Mouse (Mus musculus) forebrain, embryonic 13.5 days (tissue): Measurements from ENCODE around the gene Tiparp. TPM values are rescaled to one million over a fixed set of nuclear protein-coding genes. Genes with fewer than 3 reads are reported as not detected.

ENCODE experiments used
- ATAC-seq: fragments of 200-750 bp; cut with Nextera tagmentation; 2 replicates; pipeline ENCODE4 v1.8.0; 2017
- H3K27ac ChIP-seq: fragments of 300-500 bp; sonication (generic); 2 replicates; pipeline ENCODE4 v1.5.1; 2015; ENCODE audit warnings: inconsistent platforms, mild to moderate bottlenecking, moderate library complexity
- H3K27me3 ChIP-seq: fragments of 300-500 bp; sonication (generic); 2 replicates; pipeline ENCODE4 v1.6.1; 2015; ENCODE audit warnings: mild to moderate bottlenecking, inconsistent platforms
- H3K36me3 ChIP-seq: fragments of 300-500 bp; sonication (generic); 2 replicates; pipeline ENCODE4 v1.6.1; 2015; ENCODE audit warnings: mild to moderate bottlenecking, inconsistent platforms; ENCODE audit not compliant: poor library complexity, severe bottlenecking
- H3K4me1 ChIP-seq: fragments of 300-500 bp; sonication (generic); 2 replicates; pipeline ENCODE4 v1.6.1; 2015; ENCODE audit warnings: inconsistent platforms
- H3K4me2 ChIP-seq: fragments of 300-500 bp; sonication (generic); 2 replicates; pipeline ENCODE4 v1.6.1; 2015; ENCODE audit warnings: inconsistent platforms, mild to moderate bottlenecking, moderate library complexity
- H3K4me3 ChIP-seq: fragments of 300-500 bp; sonication (generic); 2 replicates; pipeline ENCODE4 v1.5.1; 2015; ENCODE audit warnings: mild to moderate bottlenecking, inconsistent platforms
- H3K9ac ChIP-seq: fragments of 300-500 bp; sonication (generic); 2 replicates; pipeline ENCODE4 v1.6.1; 2015; ENCODE audit warnings: mild to moderate bottlenecking, inconsistent platforms
- H3K9me3 ChIP-seq: fragments of 300-500 bp; sonication (generic); replicated peaks from 2 replicates; pipeline ENCODE4 v1.6.1; 2016; ENCODE audit warnings: inconsistent platforms
- WGBS: fragments of 180-500 bp; shearing (Covaris S2); methylation state at CpG from one replicate; pipeline ENCODE4 v1.1.7; 2015; 5-methylcytosine and 5-hydroxymethylcytosine counted together
- polyA plus RNA-seq: library from polyadenylated mRNA; unstranded; fragments of >200 nt; fragmentation: Nextera tagmentation; extraction: Ambion mirVana; gene quantifications from 2 replicates; pipeline ENCODE4 v1.2.1, GENCODE M21; 2015

Tiparp gene
- polyA plus RNA-seq, 1 experiment from 2014 or later: 28.1 TPM

GRCm38 (mm10) chr3:65515751-65516150 lies 12.5 kb upstream of the Tiparp start:
- H3K9me3 ChIP-seq: no peaks in the 10 kb centered on the region
- no peak overlapping the region for H3K27ac ChIP-seq
- no peak overlapping the region for H3K4me3 ChIP-seq
- peaks cover 9% of the 10 kb centered on the region for H3K4me1 ChIP-seq
- no peak for ATAC-seq
- no peaks in the 10 kb centered on the region for H3K27me3 ChIP-seq
- WGBS: 86% methylated on average over 2 of the region's 2 CpGs
- no peaks in the 10 kb centered on the region for H3K36me3 ChIP-seq
- H3K9ac ChIP-seq: no peak overlapping the region
- H3K4me2 ChIP-seq: no peak overlapping the region

DNA sequence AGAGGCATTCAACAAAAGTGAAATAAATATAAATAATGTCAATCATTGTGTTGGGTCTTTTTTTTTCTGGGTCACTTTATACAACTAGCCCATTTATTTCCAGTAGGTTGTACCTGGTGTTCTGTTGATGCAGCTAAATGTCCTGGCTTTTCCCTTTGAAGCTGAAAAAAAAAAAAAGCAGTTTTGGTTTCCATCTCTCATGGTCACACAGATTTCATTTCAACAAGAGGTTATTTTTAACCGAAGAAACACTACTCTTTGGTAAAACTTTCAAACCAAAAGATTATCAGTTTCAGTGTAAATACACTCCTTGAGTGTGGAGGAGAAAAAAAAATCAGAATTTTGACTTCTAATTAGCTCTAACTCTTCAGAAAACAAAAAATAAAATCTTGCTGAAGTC lies 11.7 kb upstream of the Tiparp start:
- H3K27ac ChIP-seq: no peak overlapping the region
- no peak for ATAC-seq
- no peak overlapping the region for H3K9ac ChIP-seq
- 80% methylated on average over 1 of the region's 1 CpGs for WGBS
- H3K4me1 ChIP-seq: peaks cover 9% of the 10 kb centered on the region
- H3K4me2 ChIP-seq: no peak overlapping the region
- H3K9me3 ChIP-seq: no peaks in the 10 kb centered on the region
- no peak overlapping the region for H3K4me3 ChIP-seq
- H3K36me3 ChIP-seq: no peaks in the 10 kb centered on the region
- no peaks in the 10 kb centered on the region for H3K27me3 ChIP-seq

DNA sequence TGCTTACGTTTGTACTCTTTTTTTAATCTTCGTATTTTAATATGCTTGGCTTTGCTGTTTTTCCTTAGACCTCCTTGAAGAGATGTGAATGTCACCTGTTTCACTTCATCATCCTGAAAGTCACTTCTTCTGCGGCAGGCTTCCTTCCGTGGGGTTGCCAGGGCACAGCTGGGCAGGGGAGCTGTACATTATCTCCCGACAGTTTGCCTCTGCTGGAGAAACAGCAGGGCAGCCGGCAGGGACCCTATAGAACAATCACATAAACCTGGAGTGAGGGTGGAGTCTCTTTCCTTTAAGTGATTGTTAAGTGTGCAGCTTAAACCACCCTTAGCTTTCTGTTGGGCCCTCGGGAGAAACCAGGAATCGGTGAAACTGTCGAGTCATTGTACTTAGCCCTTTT lies 11.1 kb upstream of the Tiparp start:
- WGBS: 22% methylated on average over 9 of the region's 9 CpGs
- no peak for ATAC-seq
- no peak overlapping the region for H3K4me3 ChIP-seq
- H3K9me3 ChIP-seq: no peaks in the 10 kb centered on the region
- peaks cover 9% of the 10 kb centered on the region for H3K4me1 ChIP-seq
- no peak overlapping the region for H3K9ac ChIP-seq
- H3K27me3 ChIP-seq: no peaks in the 10 kb centered on the region
- no peak overlapping the region for H3K27ac ChIP-seq
- 0 out of 2 replicates have a peak overlapping the region, but pooled peaks have one; percentile 14 for H3K4me2 ChIP-seq
- no peaks in the 10 kb centered on the region for H3K36me3 ChIP-seq

GRCm38 (mm10) chr3:65517747-65518527 lies 10.3 kb upstream of the Tiparp start:
- Histone ChIP-seq H3K4me2 (peak overlapping the region; percentile 3; the same call in 1 of the 2 replicates), H3K36me3 (no peaks in the 10 kb centered on the region), H3K27ac (no peak overlapping the region), H3K4me1 (peaks cover 9% of the 10 kb centered on the region), H3K9ac (no peak overlapping the region), H3K9me3 (no peaks in the 10 kb centered on the region), H3K4me3 (no peak overlapping the region), H3K27me3 (no peaks in the 10 kb centered on the region)
- WGBS: 41% methylated on average over 13 of the region's 13 CpGs
- no peak for ATAC-seq

DNA sequence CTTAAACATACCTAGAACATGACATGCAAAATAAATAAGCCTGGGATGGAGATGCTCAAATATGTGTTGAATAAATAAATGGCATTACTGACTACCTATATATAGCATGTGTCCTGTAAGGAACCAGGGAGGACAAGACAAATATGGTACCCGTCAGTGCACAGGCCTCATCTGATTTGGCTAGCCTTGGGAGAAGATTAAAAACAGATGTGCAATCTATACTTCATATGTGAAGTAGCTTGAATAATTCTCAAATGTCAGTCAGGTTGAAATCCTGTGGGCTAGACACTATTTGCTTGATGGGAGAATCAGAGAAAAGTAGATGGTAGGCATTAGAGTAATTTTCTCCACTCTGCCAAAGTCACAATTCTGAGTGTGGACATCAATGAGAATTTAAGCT lies 6.8 kb upstream of the Tiparp start:
- no peak overlapping the region for H3K4me2 ChIP-seq
- no peak for ATAC-seq
- H3K27ac ChIP-seq: no peak overlapping the region
- no peak overlapping the region for H3K4me3 ChIP-seq
- 94% methylated on average over 1 of the region's 1 CpGs for WGBS
- no peaks in the 10 kb centered on the region for H3K9me3 ChIP-seq
- no peak overlapping the region for H3K9ac ChIP-seq
- peaks cover 9% of the 10 kb centered on the region for H3K4me1 ChIP-seq
- no peaks in the 10 kb centered on the region for H3K36me3 ChIP-seq
- no peaks in the 10 kb centered on the region for H3K27me3 ChIP-seq

GRCm38 (mm10) chr3:65523397-65523796 lies 4.8 kb upstream of the Tiparp start:
- Histone ChIP-seq H3K4me3 (no peak overlapping the region), H3K9ac (no peak overlapping the region), H3K4me1 (no peaks in the 10 kb centered on the region), H3K4me2 (no peak overlapping the region), H3K27ac (no peak overlapping the region), H3K9me3 (no peaks in the 10 kb centered on the region), H3K36me3 (no peaks in the 10 kb centered on the region), H3K27me3 (no peaks in the 10 kb centered on the region)
- 45% methylated on average over 8 of the region's 8 CpGs for WGBS
- ATAC-seq: no peak

DNA sequence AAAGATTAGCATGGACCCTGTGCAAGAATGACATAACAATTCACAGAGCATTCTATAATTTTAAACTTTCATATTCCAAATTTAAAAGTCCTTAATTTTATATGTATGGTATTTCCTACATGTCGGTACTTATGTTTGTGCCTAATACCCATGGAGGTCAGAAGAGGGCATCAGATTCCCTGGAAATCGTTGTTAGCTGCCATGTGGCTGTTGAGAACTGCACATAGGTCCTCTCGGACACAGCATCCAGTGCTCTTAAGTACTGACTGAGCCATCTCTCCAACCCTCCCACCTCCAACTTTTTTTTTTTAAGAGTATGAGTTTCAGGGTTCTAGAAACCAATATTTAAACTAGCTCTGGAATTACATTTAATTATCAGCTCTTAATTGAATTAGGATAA lies 2.5 kb upstream of the Tiparp start:
- 80% methylated on average over 3 of the region's 3 CpGs for WGBS

GRCm38 (mm10) chr3:65527196-65527595 lies 1.0 kb upstream of the Tiparp start:
- H3K27me3 ChIP-seq: no peaks in the 10 kb centered on the region
- peak overlapping the region; percentile 74 for H3K4me2 ChIP-seq
- no peaks in the 10 kb centered on the region for H3K9me3 ChIP-seq
- H3K36me3 ChIP-seq: no peaks in the 10 kb centered on the region
- ATAC-seq: no peak
- peak overlapping the region; percentile 79 for H3K4me3 ChIP-seq
- WGBS: 22% methylated on average over 3 of the region's 3 CpGs
- peaks cover 7% of the 10 kb centered on the region for H3K4me1 ChIP-seq
- H3K9ac ChIP-seq: peak overlapping the region; percentile 88; the same call in 1 of the 2 replicates
- H3K27ac ChIP-seq: peak overlapping the region; percentile 98

More for the DNA sequence above, 2.5 kb upstream of the Tiparp start:
- peaks cover 7% of the 10 kb centered on the region for H3K4me1 ChIP-seq
- no peaks in the 10 kb centered on the region for H3K9me3 ChIP-seq
- no peak overlapping the region for H3K4me2 ChIP-seq
- H3K27me3 ChIP-seq: no peaks in the 10 kb centered on the region
- H3K4me3 ChIP-seq: no peak overlapping the region
- no peak overlapping the region for H3K27ac ChIP-seq
- no peak for ATAC-seq
- H3K9ac ChIP-seq: no peak overlapping the region
- H3K36me3 ChIP-seq: no peaks in the 10 kb centered on the region

DNA sequence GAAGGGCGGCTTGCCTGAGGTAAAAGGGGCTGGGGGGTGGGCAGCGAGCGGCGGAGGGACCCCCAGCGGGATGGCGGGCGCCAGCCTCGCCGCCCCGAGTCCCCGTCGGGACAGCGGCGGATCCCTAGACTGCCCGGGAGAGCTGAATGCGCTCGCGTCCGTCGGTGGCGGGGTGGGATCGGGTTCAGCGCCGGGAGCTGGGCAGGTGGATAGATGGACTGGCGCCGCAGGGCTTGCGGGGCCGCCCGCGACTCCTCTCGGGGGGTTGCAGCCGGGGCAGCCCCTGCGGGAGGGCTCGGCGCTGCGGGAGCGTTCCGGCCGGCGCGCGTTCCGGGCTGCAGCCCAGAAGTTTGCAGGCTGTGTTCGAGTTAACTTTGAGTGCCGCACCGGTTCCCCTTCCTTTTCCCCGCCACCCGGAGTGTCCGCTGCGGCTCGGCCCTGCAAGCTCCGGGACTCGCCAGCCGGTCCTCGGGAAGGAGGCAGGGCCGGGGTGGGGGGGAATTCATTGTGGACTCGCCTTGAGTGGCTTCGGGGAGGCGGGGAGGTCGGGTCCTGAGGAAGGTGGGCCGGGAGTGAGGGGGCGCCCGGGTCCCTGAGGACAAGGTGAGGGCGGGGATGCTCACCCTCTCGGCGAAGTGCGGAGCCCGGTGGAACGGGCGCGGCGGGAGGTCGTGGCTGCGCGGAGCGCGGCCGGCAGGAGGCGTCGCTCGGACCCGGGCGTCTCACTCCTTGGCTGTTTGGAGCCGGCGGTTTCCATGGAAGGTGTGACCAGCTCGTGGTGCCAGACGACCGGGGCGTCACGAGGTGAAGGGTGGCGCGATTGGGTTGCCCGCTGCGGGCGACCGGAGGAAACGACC lies 632 bp downstream of the Tiparp start:
- H3K9ac ChIP-seq: peak overlapping the region; percentile 88
- H3K27me3 ChIP-seq: no peaks in the 10 kb centered on the region
- peaks cover 11% of the 10 kb centered on the region for H3K4me1 ChIP-seq
- 0 out of 2 replicates have a peak, but pooled peaks cover 4% of the 10 kb centered on the region for H3K36me3 ChIP-seq
- peak; percentile 59 for ATAC-seq
- H3K4me3 ChIP-seq: peak overlapping the region; percentile 79
- no peaks in the 10 kb centered on the region for H3K9me3 ChIP-seq
- H3K4me2 ChIP-seq: peak overlapping the region; percentile 74
- H3K27ac ChIP-seq: peak overlapping the region; percentile 98
- under 1% methylated on average over 69 of the region's 97 CpGs for WGBS

DNA sequence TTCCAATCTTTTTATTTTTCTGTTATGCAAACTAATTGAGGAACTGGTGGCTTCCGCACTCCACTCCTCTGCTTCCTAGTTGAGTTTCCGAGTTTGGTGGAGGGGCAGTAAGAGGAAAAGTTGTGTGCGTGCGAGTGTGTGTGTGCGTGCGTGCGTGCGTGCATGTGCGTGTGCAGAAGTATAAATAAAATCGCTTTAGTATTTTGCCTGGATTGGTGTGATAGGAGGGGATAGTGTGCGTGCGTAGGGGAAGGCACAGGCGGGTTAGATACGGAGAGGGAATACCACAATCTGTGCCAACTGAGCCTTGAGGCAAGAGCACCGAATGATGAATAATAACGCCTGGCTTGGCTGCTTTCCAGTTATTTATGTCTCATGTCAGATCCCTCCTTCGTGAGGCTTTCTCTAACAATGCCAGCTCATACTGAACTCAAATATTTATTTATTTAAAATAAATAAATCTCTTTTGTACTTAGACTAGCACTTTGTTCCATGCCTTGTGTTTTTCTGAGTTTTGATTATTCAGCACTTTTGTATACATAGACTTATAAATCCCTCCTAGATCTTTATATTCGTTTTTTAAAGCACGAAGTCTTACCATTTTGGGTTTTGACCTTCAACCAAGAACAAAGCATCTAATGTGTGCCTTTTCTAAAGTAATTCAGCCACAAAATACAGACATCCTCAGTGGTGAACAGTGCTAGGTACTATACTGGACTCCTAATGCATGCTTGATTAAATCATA lies 1.4 kb downstream of the Tiparp start:
- Histone ChIP-seq H3K27me3 (no peaks in the 10 kb centered on the region), H3K9ac (peak overlapping the region; percentile 88), H3K9me3 (no peaks in the 10 kb centered on the region), H3K27ac (peak overlapping the region; percentile 98), H3K4me1 (peaks cover 16% of the 10 kb centered on the region), H3K4me2 (peak overlapping the region; percentile 74), H3K36me3 (0 out of 2 replicates have a peak, but pooled peaks cover 4% of the 10 kb centered on the region), H3K4me3 (peak overlapping the region; percentile 79)
- WGBS: 1% methylated on average over 19 of the region's 19 CpGs
- peak; percentile 17; the same call in 1 of the 2 replicates for ATAC-seq

DNA sequence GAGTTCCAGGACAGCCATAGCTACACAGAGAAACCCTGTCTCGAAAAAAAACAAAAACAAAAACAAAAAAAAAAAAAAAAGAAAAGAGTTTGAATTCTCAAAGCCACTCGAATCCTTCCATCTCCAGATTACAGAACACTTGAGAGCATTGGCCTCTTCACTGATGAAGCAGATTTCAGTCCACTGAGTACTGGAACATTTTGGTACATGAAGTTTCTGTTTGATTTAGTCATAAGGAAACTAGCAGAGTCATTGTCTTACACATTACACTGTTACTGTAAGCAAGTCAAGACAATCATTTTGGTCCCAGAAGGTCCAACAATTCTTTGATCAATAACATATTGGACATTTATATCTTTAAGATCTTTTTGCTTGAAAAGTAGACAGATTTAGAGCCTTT lies 4.8 kb downstream of the Tiparp start:
- Histone ChIP-seq H3K4me1 (peaks cover 26% of the 10 kb centered on the region), H3K9ac (no peak overlapping the region), H3K27me3 (no peaks in the 10 kb centered on the region), H3K27ac (no peak overlapping the region), H3K4me3 (no peak overlapping the region), H3K36me3 (0 out of 2 replicates have a peak, but pooled peaks cover 4% of the 10 kb centered on the region), H3K9me3 (no peaks in the 10 kb centered on the region), H3K4me2 (no peak overlapping the region)
- WGBS: 92% methylated on average over 2 of the region's 2 CpGs
- no peak for ATAC-seq
